Mouse (Mus musculus): ENCODE results near the gene Fgd5. TPM values are rescaled to one million over a fixed set of nuclear protein-coding genes. Genes with fewer than 3 reads are reported as not detected.

The Fgd5 gene
- not detected for polyA plus RNA-seq (2017; shearing (Covaris generic))

DNA sequence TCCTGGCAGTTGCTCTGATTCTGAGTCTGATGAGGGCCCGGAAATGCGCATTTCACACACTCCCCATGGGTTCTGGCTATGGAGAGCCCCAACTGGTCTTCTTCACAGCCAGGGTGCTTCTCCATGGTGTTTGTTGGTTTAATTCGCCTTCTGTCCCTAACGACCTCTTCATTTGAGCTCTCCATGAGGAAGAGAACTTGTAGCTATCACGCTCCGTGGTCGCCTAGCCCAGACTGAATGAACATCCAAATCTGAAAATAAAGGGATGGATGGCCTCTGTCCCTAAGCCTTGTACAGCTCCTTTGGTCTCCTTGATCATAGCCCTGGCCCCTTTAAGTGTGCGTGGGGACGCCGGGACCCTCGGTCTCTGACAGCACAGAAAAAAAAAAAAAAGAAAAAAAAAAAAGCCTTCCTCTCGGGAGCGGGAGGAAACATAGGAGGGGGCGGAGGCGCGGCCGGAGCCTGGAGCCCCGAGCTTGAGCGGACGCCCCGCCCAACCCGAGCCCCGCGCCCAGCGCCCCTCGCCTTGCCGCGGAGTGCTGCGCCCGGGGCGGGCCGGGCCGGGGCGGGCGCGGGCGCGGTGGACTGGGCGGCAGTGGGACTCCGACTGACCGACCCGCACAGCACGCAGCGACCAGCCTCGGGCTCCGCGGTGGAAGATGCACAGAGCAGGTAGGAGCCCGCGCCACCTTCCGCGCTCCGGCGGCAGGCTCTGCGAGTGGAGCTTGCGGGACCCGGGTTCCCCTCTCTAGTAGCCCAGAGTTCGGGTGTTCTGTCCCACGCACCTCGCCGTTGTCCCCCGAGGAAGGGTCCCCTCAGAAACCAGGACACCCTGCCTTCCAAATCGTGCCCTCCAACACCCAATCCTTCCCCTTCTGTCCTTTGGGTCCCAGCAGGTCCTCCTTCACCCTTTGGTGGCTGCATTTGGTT is at the start of gene Fgd5:
Gene Fgd5, plus strand, starts transcription at position 508 of the 930 bp plus-strand sequence.

DNA sequence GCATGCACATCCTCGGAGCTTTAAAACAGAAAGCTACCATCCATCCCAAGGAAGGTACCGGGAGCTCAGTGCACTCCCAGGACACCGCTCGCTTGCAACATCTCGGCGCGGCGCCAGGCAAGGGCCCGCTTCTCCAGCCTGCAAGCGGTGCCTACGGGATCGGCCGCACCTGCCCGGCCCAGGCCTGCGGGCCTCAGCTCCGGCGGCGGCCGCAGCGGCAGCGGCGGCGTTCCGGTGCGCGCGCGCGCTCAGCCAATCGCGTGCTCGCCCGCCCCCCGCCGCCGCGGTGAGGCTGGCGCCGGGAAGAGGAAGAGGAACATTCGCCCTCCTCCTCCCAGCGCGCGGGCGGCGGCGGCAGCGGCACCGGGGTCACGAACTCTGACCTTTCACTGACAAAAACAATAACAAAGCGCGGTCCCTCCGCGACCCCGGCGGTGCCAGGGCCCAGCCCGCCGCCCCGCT is 112.5 kb downstream of the Fgd5 start, which contains the start of gene Nr2c2:
Gene Nr2c2, plus strand, starts transcription at position 261 of the 462 bp plus-strand sequence.

Other genes with a start within 250 kb of the Fgd5 start
- 0.10 TPM for gene Grip2, start 151.6 kb upstream of the Fgd5 start, polyA plus RNA-seq (2017; shearing (Covaris generic))
- gene Ccdc174, start 100.8 kb upstream of the Fgd5 start, polyA plus RNA-seq (2017; shearing (Covaris generic)), result 41.2 TPM
- 0.62 TPM for gene 4930590J08Rik, start 76.1 kb upstream of the Fgd5 start, polyA plus RNA-seq (2017; shearing (Covaris generic))
- 41.8 TPM for gene Nr2c2, start 112.5 kb downstream of the Fgd5 start, polyA plus RNA-seq (2017; shearing (Covaris generic))
- 47.3 TPM for gene Mrps25, start 205.2 kb downstream of the Fgd5 start, polyA plus RNA-seq (2017; shearing (Covaris generic))
- gene Rbsn, start 236.0 kb downstream of the Fgd5 start, polyA plus RNA-seq (2017; shearing (Covaris generic)), result 33.2 TPM

Measured in CD4-positive, CD25-positive, alpha-beta regulatory T cell, adult 9 weeks (primary cell).